Mouse (Mus musculus): ENCODE data around the gene Azin2. TPM values are rescaled to one million over a fixed set of nuclear protein-coding genes. Genes with fewer than 3 reads are reported as not detected.

Gene Azin2
- polyA plus RNA-seq, 1 experiment from 2014 or later: 16.9 TPM

GRCm38 (mm10) chr4:128957155-128957911 lies 4.9 kb downstream of the Azin2 start:
- H3K4me2 ChIP-seq (replicated peaks): no peak overlapping the region
- H3K4me1 ChIP-seq: peaks cover 30% of the 10 kb centered on the region
- no peak overlapping the region for H3K9ac ChIP-seq (replicated peaks)
- WGBS: 48% methylated on average over 11 of the region's 11 CpGs
- H3K9me3 ChIP-seq: no peaks in the 10 kb centered on the region
- H3K4me3 ChIP-seq: no peak overlapping the region
- H3K27me3 ChIP-seq: peaks cover 7% of the 10 kb centered on the region; the same call in 1 of the 2 replicates
- ATAC-seq (ENCODE audit: low FRiP score, low read depth): 0 out of 2 replicates have a peak, but pooled peaks have one; percentile 20
- H3K27ac ChIP-seq (replicated peaks): no peak overlapping the region
- H3K36me3 ChIP-seq: no peaks in the 10 kb centered on the region

DNA sequence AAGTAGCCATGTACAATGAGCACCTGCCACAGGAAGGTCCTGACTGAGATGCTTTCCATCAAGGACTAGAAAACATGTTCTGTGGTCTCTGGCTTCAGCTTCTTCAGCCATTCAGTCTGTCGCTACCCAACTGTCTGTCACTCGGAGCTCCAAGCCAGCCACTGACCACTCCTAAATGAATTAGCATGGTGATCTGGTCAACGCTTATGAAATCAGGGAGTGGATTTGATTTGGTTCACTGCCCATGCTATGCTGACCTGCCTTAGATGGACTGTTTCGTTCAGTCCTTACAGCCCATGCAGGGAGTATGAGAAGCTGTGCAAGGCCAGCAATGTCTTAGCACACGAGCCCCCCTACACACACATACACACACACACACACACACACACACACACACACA lies 8.4 kb downstream of the Azin2 start:
- H3K4me3 ChIP-seq: no peak overlapping the region
- H3K27ac ChIP-seq (replicated peaks): no peak overlapping the region
- no peak overlapping the region for H3K9ac ChIP-seq (replicated peaks)
- no peaks in the 10 kb centered on the region for H3K9me3 ChIP-seq
- H3K4me2 ChIP-seq (replicated peaks): no peak overlapping the region
- no peaks in the 10 kb centered on the region for H3K36me3 ChIP-seq
- H3K27me3 ChIP-seq: peaks cover 5% of the 10 kb centered on the region; the same call in 1 of the 2 replicates
- ATAC-seq (ENCODE audit: low FRiP score, low read depth): no peak
- WGBS: 74% methylated on average over 5 of the region's 5 CpGs
- H3K4me1 ChIP-seq: peaks cover 17% of the 10 kb centered on the region

GRCm38 (mm10) chr4:128950461-128950860 lies 11.8 kb downstream of the Azin2 start:
- WGBS: 87% methylated on average over 5 of the region's 5 CpGs
- no peaks in the 10 kb centered on the region for H3K36me3 ChIP-seq
- no peak overlapping the region for H3K4me3 ChIP-seq
- H3K4me2 ChIP-seq (replicated peaks): no peak overlapping the region
- no peak overlapping the region for H3K27ac ChIP-seq (replicated peaks)
- no peaks in the 10 kb centered on the region for H3K9me3 ChIP-seq
- H3K27me3 ChIP-seq: peaks cover 5% of the 10 kb centered on the region; the same call in 1 of the 2 replicates
- H3K9ac ChIP-seq (replicated peaks): no peak overlapping the region
- peaks cover 10% of the 10 kb centered on the region; the same call in 1 of the 2 replicates for H3K4me1 ChIP-seq
- ATAC-seq (ENCODE audit: low FRiP score, low read depth): no peak

DNA sequence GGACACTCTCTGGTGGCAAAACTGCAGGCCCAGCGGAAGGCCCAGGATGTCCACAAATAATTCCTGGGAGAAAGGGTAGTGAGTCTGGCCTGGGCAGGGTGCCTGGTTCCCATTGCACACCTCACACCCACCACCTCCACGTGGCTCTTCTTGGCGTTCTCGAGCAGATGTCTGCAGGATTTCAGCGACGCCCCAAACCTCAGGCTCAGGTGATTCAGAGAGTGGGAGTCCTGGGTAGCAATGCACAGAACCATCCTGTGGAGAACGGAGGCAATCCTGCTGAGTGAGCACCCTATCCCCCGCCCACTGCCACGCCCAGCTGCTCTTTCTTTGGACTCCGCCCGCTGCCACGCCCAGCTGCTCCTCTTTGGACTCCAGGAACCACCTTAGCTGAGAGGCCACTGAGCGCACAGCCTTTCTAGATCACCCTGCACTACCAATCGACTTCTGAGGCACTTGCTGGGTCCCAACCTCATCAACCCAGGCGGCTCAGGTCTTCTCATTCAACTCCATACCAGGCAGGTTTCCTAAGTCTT lies 12.7 kb downstream of the Azin2 start:
- H3K4me2 ChIP-seq (replicated peaks): no peak overlapping the region
- peaks cover 5% of the 10 kb centered on the region; the same call in 1 of the 2 replicates for H3K27me3 ChIP-seq
- no peak overlapping the region for H3K9ac ChIP-seq (replicated peaks)
- no peaks in the 10 kb centered on the region for H3K9me3 ChIP-seq
- H3K36me3 ChIP-seq: no peaks in the 10 kb centered on the region
- H3K4me1 ChIP-seq: peaks cover 6% of the 10 kb centered on the region; the same call in 1 of the 2 replicates
- H3K4me3 ChIP-seq: no peak overlapping the region
- no peak overlapping the region for H3K27ac ChIP-seq (replicated peaks)
- no peak for ATAC-seq (ENCODE audit: low FRiP score, low read depth)
- WGBS: 48% methylated on average over 15 of the region's 15 CpGs

DNA sequence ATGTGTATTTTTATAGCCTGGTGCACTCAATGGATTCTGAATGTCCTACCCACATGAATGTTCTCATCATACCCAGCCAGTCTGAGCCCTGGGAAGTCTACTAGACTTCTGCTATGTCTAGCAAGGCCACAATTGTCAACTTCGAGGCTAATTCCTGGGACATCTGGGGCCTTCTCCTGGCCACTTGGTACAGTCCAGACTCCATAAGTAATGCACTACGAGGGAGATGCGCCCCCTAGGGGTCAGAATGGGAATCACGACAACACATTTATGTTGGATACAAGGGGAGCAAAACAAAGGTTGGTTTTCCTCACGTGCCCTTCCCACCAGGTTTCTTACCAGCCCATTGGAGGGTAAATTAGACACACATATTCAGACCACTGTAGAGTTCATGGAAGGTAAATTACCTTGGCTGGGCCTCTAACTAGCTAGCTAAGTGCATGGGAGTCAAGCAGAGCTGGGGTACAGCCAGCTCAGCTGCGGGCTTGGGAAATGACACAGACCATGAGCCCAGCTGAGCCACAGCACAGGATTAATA lies 14.0 kb downstream of the Azin2 start:
- WGBS: 24% methylated on average over 6 of the region's 6 CpGs
- Histone ChIP-seq H3K4me3 (no peak overlapping the region), H3K9ac (replicated peaks) (no peak overlapping the region), H3K27me3 (peaks cover 5% of the 10 kb centered on the region; the same call in 1 of the 2 replicates), H3K27ac (replicated peaks) (no peak overlapping the region), H3K4me1 (peaks cover 4% of the 10 kb centered on the region; the same call in 1 of the 2 replicates), H3K4me2 (replicated peaks) (no peak overlapping the region), H3K9me3 (no peaks in the 10 kb centered on the region), H3K36me3 (no peaks in the 10 kb centered on the region)
- no peak for ATAC-seq (ENCODE audit: low FRiP score, low read depth)

DNA sequence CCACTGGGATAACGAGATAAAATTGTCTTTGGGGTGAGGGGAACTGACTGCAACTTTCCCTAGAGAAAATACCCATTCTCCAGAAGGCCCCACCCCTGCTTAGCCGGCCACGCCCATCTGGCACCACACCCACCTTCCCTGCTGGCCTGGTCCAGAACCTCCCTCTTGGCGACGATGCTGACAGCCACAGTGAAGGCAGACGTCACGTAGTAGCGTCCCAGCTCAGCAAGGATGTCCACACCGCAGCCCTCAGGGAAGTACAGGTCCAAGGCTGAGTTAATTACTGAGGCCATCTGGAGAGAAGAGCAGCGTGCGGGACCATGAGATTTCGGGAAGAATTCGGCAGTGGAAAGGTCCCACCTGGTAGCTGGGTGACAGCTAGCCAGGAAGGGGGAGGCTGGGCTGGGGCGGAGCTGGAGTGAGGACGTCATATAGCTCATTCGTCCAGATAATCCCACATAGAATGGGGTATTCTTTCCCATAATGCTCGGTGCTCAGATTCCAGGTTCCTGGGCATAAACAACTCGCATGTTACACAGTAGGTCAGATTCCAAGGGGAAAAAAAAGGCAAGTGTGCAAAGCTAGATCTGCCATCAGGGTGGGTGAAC lies 14.8 kb downstream of the Azin2 start:
- H3K27me3 ChIP-seq: peaks cover 5% of the 10 kb centered on the region; the same call in 1 of the 2 replicates
- H3K36me3 ChIP-seq: no peaks in the 10 kb centered on the region
- H3K4me3 ChIP-seq: no peak overlapping the region
- 20% methylated on average over 18 of the region's 18 CpGs for WGBS
- H3K27ac ChIP-seq (replicated peaks): no peak overlapping the region
- H3K9ac ChIP-seq (replicated peaks): 0 out of 2 replicates have a peak overlapping the region, but pooled peaks have one; percentile 6
- no peak overlapping the region for H3K4me2 ChIP-seq (replicated peaks)
- peaks cover 6% of the 10 kb centered on the region; the same call in 1 of the 2 replicates for H3K4me1 ChIP-seq
- no peak for ATAC-seq (ENCODE audit: low FRiP score, low read depth)
- no peaks in the 10 kb centered on the region for H3K9me3 ChIP-seq

DNA sequence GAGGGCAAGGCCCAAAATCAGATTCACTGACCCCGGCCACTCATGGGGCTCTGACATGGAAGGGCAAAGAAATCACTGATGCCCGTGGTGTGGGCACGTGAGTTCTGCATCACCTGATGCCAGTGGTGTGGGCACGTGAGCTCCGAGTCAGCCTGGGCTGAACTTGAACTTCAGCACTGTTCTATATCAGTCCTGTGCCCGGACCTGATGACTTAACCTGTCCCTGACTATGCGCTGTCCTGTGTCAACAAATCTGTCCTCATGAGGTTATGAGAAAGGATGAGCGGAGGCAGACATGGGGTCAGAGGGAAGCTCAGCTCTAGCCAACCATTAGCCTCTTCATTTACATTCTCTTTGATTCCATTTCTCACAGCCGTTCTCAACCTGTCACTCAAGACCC lies 15.5 kb downstream of the Azin2 start:
- WGBS: 81% methylated on average over 9 of the region's 9 CpGs
- Histone ChIP-seq H3K27ac (replicated peaks) (no peak overlapping the region), H3K9me3 (no peaks in the 10 kb centered on the region), H3K4me2 (replicated peaks) (no peak overlapping the region), H3K4me3 (no peak overlapping the region), H3K36me3 (no peaks in the 10 kb centered on the region), H3K27me3 (peaks cover 5% of the 10 kb centered on the region; the same call in 1 of the 2 replicates), H3K9ac (replicated peaks) (no peak overlapping the region), H3K4me1 (peaks cover 6% of the 10 kb centered on the region; the same call in 1 of the 2 replicates)
- ATAC-seq (ENCODE audit: low FRiP score, low read depth): no peak

GRCm38 (mm10) chr4:128942346-128942745 lies 19.9 kb downstream of the Azin2 start:
- ATAC-seq (ENCODE audit: low FRiP score, low read depth): no peak
- H3K9me3 ChIP-seq: no peaks in the 10 kb centered on the region
- H3K27me3 ChIP-seq: no peaks in the 10 kb centered on the region
- H3K9ac ChIP-seq (replicated peaks): no peak overlapping the region
- H3K4me1 ChIP-seq: peaks cover 4% of the 10 kb centered on the region; the same call in 1 of the 2 replicates
- H3K36me3 ChIP-seq: no peaks in the 10 kb centered on the region
- H3K27ac ChIP-seq (replicated peaks): no peak overlapping the region
- 59% methylated on average over 3 of the region's 3 CpGs for WGBS
- no peak overlapping the region for H3K4me3 ChIP-seq
- H3K4me2 ChIP-seq (replicated peaks): no peak overlapping the region

- Histone ChIP-seq H3K4me3 (no peak overlapping the region), H3K4me1 (no peaks in the 10 kb centered on the region), H3K36me3 (no peaks in the 10 kb centered on the region), H3K27me3 (no peaks in the 10 kb centered on the region), H3K9me3 (no peaks in the 10 kb centered on the region), H3K27ac (replicated peaks) (no peak overlapping the region), H3K4me2 (replicated peaks) (no peak overlapping the region), H3K9ac (replicated peaks) (no peak overlapping the region)
- WGBS: 77% methylated on average over 5 of the region's 5 CpGs
- ATAC-seq (ENCODE audit: low FRiP score, low read depth): no peak
Observed at GRCm38 (mm10) chr4:128935595-128935994, 26.6 kb downstream of the Azin2 start.

DNA sequence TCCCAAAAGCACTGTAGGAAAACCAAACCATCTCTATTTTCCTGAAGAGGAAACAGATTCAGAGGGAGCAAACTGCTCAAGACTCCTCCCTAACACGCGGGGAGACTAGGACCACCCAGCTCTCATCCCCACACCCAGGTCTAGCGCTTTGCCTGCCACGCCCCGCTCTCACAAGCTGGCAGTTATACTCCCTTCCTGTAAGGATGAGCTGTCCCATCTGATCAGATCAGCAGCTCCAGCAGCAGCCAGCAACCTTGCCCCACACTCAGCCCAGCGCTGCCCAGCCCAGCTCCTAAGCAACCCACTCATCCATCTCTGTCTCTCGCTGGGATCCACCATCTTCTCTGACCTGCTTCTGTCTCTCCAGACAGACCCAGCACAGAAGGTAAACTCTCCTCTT lies 29.5 kb downstream of the Azin2 start:
- WGBS: 82% methylated on average over 7 of the region's 7 CpGs

GRCm38 (mm10) chr4:128924841-128925606 lies 37.2 kb downstream of the Azin2 start:
- peak overlapping the region; percentile 70 for H3K4me2 ChIP-seq (replicated peaks)
- ATAC-seq (ENCODE audit: low FRiP score, low read depth): peak; percentile 83
- peaks cover 3% of the 10 kb centered on the region; the same call in 1 of the 2 replicates for H3K4me1 ChIP-seq
- no peak overlapping the region for H3K27ac ChIP-seq (replicated peaks)
- H3K9ac ChIP-seq (replicated peaks): peak overlapping the region; percentile 63; the same call in 1 of the 2 replicates
- H3K4me3 ChIP-seq: peak overlapping the region; percentile 39
- H3K27me3 ChIP-seq: peaks cover 33% of the 10 kb centered on the region
- no peaks in the 10 kb centered on the region for H3K36me3 ChIP-seq
- 12% methylated on average over 36 of the region's 36 CpGs for WGBS
- no peaks in the 10 kb centered on the region for H3K9me3 ChIP-seq

More for the DNA sequence above, 29.5 kb downstream of the Azin2 start:
- Histone ChIP-seq H3K36me3 (no peaks in the 10 kb centered on the region), H3K9me3 (no peaks in the 10 kb centered on the region), H3K27ac (replicated peaks) (no peak overlapping the region), H3K27me3 (0 out of 2 replicates have a peak, but pooled peaks cover under 1% of the 10 kb centered on the region), H3K9ac (replicated peaks) (no peak overlapping the region), H3K4me3 (no peak overlapping the region), H3K4me2 (replicated peaks) (no peak overlapping the region), H3K4me1 (no peaks in the 10 kb centered on the region)
- ATAC-seq (ENCODE audit: low FRiP score, low read depth): no peak
